Mouse (Mus musculus) small intestine, adult 2 months (tissue): ENCODE results near the gene Cobl. TPM values are rescaled to one million over a fixed set of nuclear protein-coding genes. Genes with fewer than 3 reads are reported as not detected.

Experiments used
- H3K27ac ChIP-seq: fragments of 200-500 bp; 2 replicates; pipeline ENCODE4 v1.5.1; 2012; ENCODE audit warnings: low read depth, low read length, control low read depth, inconsistent platforms; ENCODE audit not compliant: insufficient read depth
- H3K27me3 ChIP-seq: fragments of 200-500 bp; 2 replicates; pipeline ENCODE4 v1.6.1; 2012; ENCODE audit warnings: mild to moderate bottlenecking, moderate library complexity, low read length, inconsistent platforms; ENCODE audit not compliant: control insufficient read depth, insufficient read depth
- H3K36me3 ChIP-seq: fragments of 200-500 bp; 2 replicates; pipeline ENCODE4 v1.6.1; 2012; ENCODE audit warnings: mild to moderate bottlenecking, low read length, control low read depth, inconsistent platforms; ENCODE audit not compliant: control insufficient read depth, insufficient read depth
- H3K4me1 ChIP-seq: fragments of 200-500 bp; 2 replicates; pipeline ENCODE4 v1.6.1; 2012; ENCODE audit warnings: low read length, inconsistent platforms, mixed read lengths; ENCODE audit not compliant: control insufficient read depth, insufficient read depth, insufficient read length
- H3K4me3 ChIP-seq: fragments of 200-500 bp; 2 replicates; pipeline ENCODE4 v1.5.1; 2012; ENCODE audit warnings: low read depth, mild to moderate bottlenecking, control low read depth, inconsistent platforms, low read length, moderate library complexity
- CTCF ChIP-seq: fragments of 200-500 bp; IDR thresholded peaks from 2 replicates; pipeline ENCODE4 v1.5.1; 2012; ENCODE audit warnings: low read depth, mild to moderate bottlenecking, control low read depth, inconsistent platforms, low read length, moderate library complexity, mixed read lengths; ENCODE audit not compliant: insufficient replicate concordance, insufficient read length; ENCODE audit errors: extremely low read depth
- POLR2A ChIP-seq: fragments of 200-500 bp; IDR thresholded peaks from 2 replicates; pipeline ENCODE4 v1.6.1; 2012; ENCODE audit warnings: low read depth, mild to moderate bottlenecking, control low read depth, inconsistent platforms, low read length, moderate library complexity
- WGBS: fragments of 180-500 bp; shearing (Covaris S2); methylation state at CpG from one replicate; pipeline ENCODE4 v1.1.7; 2018; 5-methylcytosine and 5-hydroxymethylcytosine counted together
- polyA plus RNA-seq: library from polyadenylated mRNA; depleted of rRNA; stranded (reverse); fragments of >200 nt; gene quantifications from 2 replicates; pipeline ENCODE4 v1.2.3, GENCODE M21; 2012

Gene Cobl
- polyA plus RNA-seq, 1 experiment, result 42.1 TPM

DNA sequence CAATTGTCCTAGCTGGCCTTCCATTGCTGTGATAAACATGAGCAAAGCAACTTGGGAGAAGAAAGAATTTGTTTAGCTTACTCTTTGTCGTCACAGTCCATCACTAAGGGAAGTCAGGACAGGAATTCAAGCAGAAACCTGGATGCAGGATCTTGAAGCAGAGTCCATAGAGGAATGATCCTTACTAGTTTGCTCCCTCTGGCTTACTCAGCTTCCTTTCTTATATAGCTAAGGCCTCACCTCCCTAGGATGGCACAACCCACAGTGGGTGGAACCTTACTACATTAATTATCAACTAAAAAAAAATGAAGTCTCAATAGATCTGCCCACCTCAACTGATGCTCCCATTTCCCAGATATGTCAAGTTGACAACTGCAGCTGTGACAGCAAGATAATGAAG, 52.8 kb downstream of the Cobl start:
- WGBS, result 20% methylated on average over 1 of the region's 1 CpGs
- no peaks in the 10 kb centered on the region for H3K36me3 ChIP-seq
- TF ChIP-seq POLR2A (no peak), CTCF (no peak)
- H3K4me1 ChIP-seq, result peaks cover 8% of the 10 kb centered on the region; the same call in 1 of the 2 replicates
- H3K4me3 ChIP-seq, result no peak overlapping the region
- H3K27me3 ChIP-seq, result no peaks in the 10 kb centered on the region
- H3K27ac ChIP-seq, result peak overlapping the region; percentile 96

DNA sequence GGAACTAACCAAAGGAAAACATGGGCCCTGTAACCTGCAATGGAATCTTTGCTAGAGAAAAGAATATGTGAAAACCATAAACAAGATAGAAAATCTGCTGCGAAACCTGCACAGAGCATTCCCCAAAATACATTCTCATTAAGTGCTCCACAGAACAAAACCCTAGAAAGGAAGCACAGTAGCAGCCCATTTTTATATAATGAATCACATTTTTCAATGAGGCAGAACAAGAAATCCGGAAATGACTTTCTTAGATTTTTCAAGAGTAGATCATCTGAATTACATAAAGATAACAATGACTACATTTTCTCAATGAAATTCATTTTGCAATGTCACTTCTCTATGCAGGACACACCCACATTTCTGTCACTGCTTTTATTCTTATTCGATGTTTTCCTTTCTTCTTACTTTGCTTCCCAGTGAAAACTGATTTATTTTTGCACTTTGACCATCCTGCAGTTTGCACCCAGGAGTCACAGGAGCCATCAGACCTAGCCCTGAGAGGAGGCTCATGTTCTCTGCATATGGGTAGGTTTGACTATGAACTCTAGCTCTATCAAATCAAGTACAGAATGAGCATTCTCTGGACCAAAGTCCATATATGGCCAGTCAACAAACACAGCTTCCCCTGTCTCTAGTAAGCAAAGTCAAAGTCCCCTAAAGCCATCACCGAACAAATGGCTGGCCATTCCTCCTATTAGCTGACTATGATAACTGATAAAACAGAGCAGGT, 53.5 kb downstream of the Cobl start:
- WGBS, result 50% methylated on average over 4 of the region's 4 CpGs
- Histone ChIP-seq H3K27me3 (no peaks in the 10 kb centered on the region), H3K4me1 (peaks cover 10% of the 10 kb centered on the region; the same call in 1 of the 2 replicates), H3K27ac (peak overlapping the region; percentile 99), H3K36me3 (no peaks in the 10 kb centered on the region), H3K4me3 (no peak overlapping the region)
- TF ChIP-seq POLR2A, result no peak

DNA sequence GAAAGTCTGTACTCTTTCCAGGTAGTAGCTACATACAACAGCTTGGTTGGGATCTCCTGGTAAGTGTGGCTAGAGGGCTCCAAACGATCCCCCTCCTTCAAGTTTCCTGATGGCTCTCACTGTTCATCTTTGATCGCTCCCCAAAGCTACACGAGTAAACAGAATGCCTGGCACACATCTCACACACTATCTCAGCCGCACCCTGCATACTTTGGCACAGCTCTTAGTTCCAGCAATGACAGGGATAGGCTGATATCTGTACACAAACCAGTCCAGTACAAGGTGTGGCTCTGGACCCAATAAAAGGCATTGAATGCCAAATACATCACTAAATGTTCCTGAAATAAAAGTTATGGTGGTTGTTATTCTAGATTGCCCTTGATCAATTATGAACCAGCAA, 55.3 kb downstream of the Cobl start:
- H3K4me3 ChIP-seq, result peak overlapping the region; percentile 5; the same call in 1 of the 2 replicates

DNA sequence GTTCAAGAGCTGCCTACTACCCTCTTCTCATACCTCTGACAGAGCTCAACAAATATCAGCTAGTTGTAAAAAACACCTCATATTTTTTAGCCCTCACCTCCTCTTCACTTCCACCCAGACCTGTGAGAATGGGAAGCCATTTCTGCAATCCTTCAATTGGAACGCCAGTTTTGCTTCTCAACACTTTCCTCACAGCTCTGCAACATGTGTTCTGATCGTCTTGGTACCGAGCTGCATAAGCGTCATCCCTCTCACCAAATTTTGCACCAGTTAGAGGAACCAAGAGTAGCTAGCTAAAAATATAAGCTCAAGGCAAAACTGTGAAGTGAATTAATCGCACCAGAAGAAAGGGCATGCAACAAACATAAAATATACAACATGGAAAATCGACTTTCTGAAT, 56.9 kb downstream of the Cobl start:
- 89% methylated on average over 6 of the region's 6 CpGs for WGBS
- Histone ChIP-seq H3K27ac (peak overlapping the region; percentile 10; the same call in 1 of the 2 replicates), H3K4me1 (peaks cover 14% of the 10 kb centered on the region; the same call in 1 of the 2 replicates), H3K4me3 (no peak overlapping the region), H3K36me3 (no peaks in the 10 kb centered on the region), H3K27me3 (no peaks in the 10 kb centered on the region)
- TF ChIP-seq POLR2A (no peak), CTCF (no peak)

More for the DNA sequence above, 55.3 kb downstream of the Cobl start:
- peaks cover 10% of the 10 kb centered on the region; the same call in 1 of the 2 replicates for H3K4me1 ChIP-seq
- WGBS, result 27% methylated on average over 4 of the region's 4 CpGs
- peak overlapping the region; percentile 64 for H3K27ac ChIP-seq
- TF ChIP-seq CTCF, result no peak
- H3K36me3 ChIP-seq, result no peaks in the 10 kb centered on the region
- no peaks in the 10 kb centered on the region for H3K27me3 ChIP-seq

DNA sequence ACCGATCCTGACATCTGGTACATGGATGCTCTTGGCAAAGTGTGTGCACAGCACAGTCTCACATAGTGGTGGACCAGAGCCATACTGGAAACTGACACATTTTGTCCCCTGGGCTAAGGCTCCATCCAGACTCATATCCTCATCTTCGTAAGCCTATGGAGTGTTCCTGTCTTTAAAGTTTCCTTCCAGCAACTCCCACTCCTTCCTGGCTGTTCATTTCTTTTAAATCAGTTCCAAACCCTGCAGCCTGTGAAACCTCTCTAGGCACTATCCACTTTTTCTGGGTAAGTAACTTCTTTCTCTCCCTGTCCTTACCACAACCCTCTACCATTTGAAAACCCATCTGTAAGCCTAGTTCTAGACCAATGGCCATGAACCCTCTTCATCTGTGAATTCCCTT, 64.9 kb downstream of the Cobl start:
- H3K27ac ChIP-seq, result no peak overlapping the region
- WGBS, result 93% methylated on average over 2 of the region's 2 CpGs
- H3K4me3 ChIP-seq, result no peak overlapping the region

DNA sequence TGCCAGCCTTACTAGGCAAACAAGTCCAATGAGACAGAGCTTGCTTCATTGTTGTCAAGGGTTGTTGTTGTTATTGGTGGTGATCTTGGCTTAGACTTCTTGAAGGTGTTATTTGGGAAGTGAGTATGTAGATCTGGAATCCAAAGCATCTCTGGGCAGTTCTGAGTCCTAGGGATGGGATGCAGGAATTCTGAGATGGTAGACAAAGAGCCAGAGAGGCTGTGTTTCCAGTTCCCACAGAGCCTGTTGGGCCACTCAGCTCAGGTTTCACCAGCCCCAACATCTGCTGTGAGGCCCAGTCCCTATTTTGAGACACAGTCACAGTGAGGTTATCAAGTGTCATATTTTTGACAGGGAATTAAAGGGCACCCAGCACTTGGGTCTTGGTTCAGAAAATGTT, 68.6 kb downstream of the Cobl start:
- TF ChIP-seq POLR2A (no peak), CTCF (no peak)
- peaks cover 4% of the 10 kb centered on the region; the same call in 1 of the 2 replicates for H3K36me3 ChIP-seq

More for the DNA sequence above, 64.9 kb downstream of the Cobl start:
- H3K27me3 ChIP-seq, result no peaks in the 10 kb centered on the region
- TF ChIP-seq CTCF (no peak), POLR2A (no peak)
- H3K4me1 ChIP-seq, result peaks cover 12% of the 10 kb centered on the region; the same call in 1 of the 2 replicates
- peaks cover 4% of the 10 kb centered on the region; the same call in 1 of the 2 replicates for H3K36me3 ChIP-seq

DNA sequence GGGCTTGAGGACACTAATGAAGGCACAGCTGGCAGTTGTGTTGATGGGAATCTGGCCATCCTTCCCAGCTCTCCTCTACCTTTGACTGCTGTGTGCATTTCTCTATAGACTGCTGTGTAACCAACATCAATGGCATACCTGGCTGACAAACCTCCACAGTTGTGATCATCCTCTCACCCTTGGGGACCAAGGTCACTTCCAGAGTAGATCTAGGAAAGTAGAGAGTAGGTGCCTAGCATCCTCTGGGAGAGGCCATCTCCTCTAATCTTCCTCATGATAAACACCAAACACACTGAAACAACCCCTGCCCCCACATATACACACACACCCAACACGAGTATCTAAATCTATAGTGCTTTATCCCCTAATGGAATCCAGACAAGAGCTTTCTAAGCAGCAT, 70.1 kb downstream of the Cobl start:
- H3K36me3 ChIP-seq, result peaks cover 4% of the 10 kb centered on the region; the same call in 1 of the 2 replicates
- no peak overlapping the region for H3K27ac ChIP-seq
- TF ChIP-seq POLR2A, result no peak
- no peak for TF ChIP-seq CTCF
- peaks cover 17% of the 10 kb centered on the region; the same call in 1 of the 2 replicates for H3K4me1 ChIP-seq
- WGBS, result 34% methylated on average over 1 of the region's 1 CpGs
- H3K27me3 ChIP-seq, result no peaks in the 10 kb centered on the region
- no peak overlapping the region for H3K4me3 ChIP-seq

More for the DNA sequence above, 68.6 kb downstream of the Cobl start:
- H3K27me3 ChIP-seq, result no peaks in the 10 kb centered on the region
- peaks cover 10% of the 10 kb centered on the region; the same call in 1 of the 2 replicates for H3K4me1 ChIP-seq
- no peak overlapping the region for H3K27ac ChIP-seq
- H3K4me3 ChIP-seq, result no peak overlapping the region
